Mouse (Mus musculus): Measurements from ENCODE around the gene Dus2. TPM values are rescaled to one million over a fixed set of nuclear protein-coding genes. Genes with fewer than 3 reads are reported as not detected.

The Dus2 gene
- polyA plus RNA-seq, 1 experiment from 2014 or later: 22.3 TPM

DNA sequence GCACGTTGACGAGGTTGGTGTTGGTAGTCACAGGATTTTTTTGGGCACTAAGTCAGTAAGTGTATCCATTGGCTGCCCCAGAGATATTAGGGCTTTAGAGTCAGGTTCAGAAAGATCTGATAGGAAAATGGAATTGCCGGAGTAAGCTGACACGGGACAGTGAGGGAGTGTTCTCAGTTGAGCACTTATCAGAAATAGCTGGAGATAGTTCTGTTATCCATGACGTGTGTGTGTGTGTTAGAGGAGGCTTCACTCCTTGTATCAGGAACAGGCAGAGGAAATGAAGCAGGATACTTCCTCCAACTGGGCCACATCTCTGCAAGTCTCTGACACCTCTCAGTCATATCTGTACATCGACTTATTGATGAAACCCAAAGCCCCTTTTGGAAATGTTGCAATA lies 25.1 kb downstream of the Dus2 start:
- 86% methylated on average over 6 of the region's 6 CpGs for WGBS
- Histone ChIP-seq H3K9me3 (no peaks in the 10 kb centered on the region), H3K4me1 (peaks cover 3% of the 10 kb centered on the region; the same call in 1 of the 2 replicates), H3K4me3 (no peak overlapping the region), H3K4me2 (no peak overlapping the region), H3K27ac (no peak overlapping the region), H3K36me3 (peaks cover 42% of the 10 kb centered on the region), H3K9ac (no peak overlapping the region), H3K27me3 (no peaks in the 10 kb centered on the region)
- ATAC-seq (ENCODE audit: insufficient number of reproducible peaks, low FRiP score, low TSS enrichment, low read depth): no peak

- Histone ChIP-seq H3K4me2 (no peak overlapping the region), H3K4me3 (no peak overlapping the region), H3K36me3 (peaks cover 43% of the 10 kb centered on the region), H3K4me1 (no peaks in the 10 kb centered on the region), H3K9me3 (no peaks in the 10 kb centered on the region), H3K9ac (no peak overlapping the region), H3K27ac (no peak overlapping the region), H3K27me3 (no peaks in the 10 kb centered on the region)
- WGBS: 90% methylated on average over 7 of the region's 7 CpGs
- ATAC-seq (ENCODE audit: insufficient number of reproducible peaks, low FRiP score, low TSS enrichment, low read depth): no peak
Observed at GRCm38 (mm10) chr8:106017130-106017529, 26.0 kb downstream of the Dus2 start.

DNA sequence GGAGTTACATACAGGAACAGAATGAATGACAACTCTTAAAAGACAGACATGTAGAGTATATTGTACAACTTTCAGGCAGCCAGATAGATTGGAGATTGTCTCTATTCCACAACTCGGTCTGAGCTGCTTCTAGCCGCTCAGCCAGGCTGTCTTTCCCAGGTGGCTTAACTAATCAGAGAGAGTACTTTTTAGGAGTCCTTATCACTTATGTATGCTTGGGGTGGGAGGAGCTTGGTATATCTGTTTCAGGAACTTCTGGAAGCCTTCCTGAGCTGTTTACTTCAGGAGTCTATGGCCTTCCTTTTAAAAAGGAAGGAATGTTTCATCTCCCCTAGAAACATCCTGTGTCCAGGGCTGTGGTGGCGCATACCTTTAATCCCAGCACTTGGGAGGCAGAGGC lies 26.9 kb downstream of the Dus2 start:
- H3K27ac ChIP-seq: no peak overlapping the region
- ATAC-seq (ENCODE audit: insufficient number of reproducible peaks, low FRiP score, low TSS enrichment, low read depth): no peak

GRCm38 (mm10) chr8:106022483-106022882 lies 31.3 kb downstream of the Dus2 start:
- H3K27ac ChIP-seq: no peak overlapping the region
- no peaks in the 10 kb centered on the region for H3K9me3 ChIP-seq
- H3K9ac ChIP-seq: no peak overlapping the region
- no peaks in the 10 kb centered on the region for H3K4me1 ChIP-seq
- H3K36me3 ChIP-seq: peaks cover 34% of the 10 kb centered on the region
- no peak for ATAC-seq (ENCODE audit: insufficient number of reproducible peaks, low FRiP score, low TSS enrichment, low read depth)
- no peak overlapping the region for H3K4me3 ChIP-seq
- no peaks in the 10 kb centered on the region for H3K27me3 ChIP-seq
- H3K4me2 ChIP-seq: no peak overlapping the region

More for the DNA sequence above, 26.9 kb downstream of the Dus2 start:
- Histone ChIP-seq H3K4me1 (no peaks in the 10 kb centered on the region), H3K27me3 (no peaks in the 10 kb centered on the region), H3K9ac (no peak overlapping the region), H3K4me3 (no peak overlapping the region), H3K9me3 (no peaks in the 10 kb centered on the region), H3K4me2 (no peak overlapping the region), H3K36me3 (peaks cover 43% of the 10 kb centered on the region)
- WGBS: 89% methylated on average over 3 of the region's 3 CpGs

DNA sequence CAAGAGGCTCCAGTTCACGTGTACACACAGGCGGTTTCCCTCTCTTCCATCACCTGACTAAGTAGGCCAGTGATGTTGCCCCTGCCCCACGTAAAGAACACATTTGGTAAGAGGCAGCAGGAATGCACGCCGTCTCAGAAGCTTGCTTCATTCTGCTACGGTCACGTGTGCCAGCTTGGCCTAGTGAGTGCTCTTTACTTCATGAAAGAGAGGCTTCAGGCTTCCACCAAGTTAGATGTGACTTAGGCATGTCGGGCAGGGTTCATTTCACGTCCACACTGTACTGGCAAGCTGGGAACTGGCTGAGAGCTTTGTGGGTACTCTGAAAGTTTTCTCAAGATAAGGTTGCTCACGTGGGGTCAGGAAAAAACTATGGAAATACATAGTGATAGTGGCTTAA lies 47.6 kb downstream of the Dus2 start:
- ATAC-seq (ENCODE audit: insufficient number of reproducible peaks, low FRiP score, low TSS enrichment, low read depth): no peak
- no peaks in the 10 kb centered on the region for H3K4me1 ChIP-seq
- H3K9me3 ChIP-seq: no peaks in the 10 kb centered on the region
- H3K27me3 ChIP-seq: no peaks in the 10 kb centered on the region
- no peak overlapping the region for H3K27ac ChIP-seq
- WGBS: 89% methylated on average over 10 of the region's 10 CpGs
- H3K9ac ChIP-seq: no peak overlapping the region
- peaks cover 25% of the 10 kb centered on the region for H3K36me3 ChIP-seq
- H3K4me3 ChIP-seq: no peak overlapping the region
- no peak overlapping the region for H3K4me2 ChIP-seq

GRCm38 (mm10) chr8:106039605-106040004 lies 48.5 kb downstream of the Dus2 start:
- no peaks in the 10 kb centered on the region for H3K4me1 ChIP-seq
- H3K27me3 ChIP-seq: no peaks in the 10 kb centered on the region
- H3K36me3 ChIP-seq: peaks cover 31% of the 10 kb centered on the region
- no peak for ATAC-seq (ENCODE audit: insufficient number of reproducible peaks, low FRiP score, low TSS enrichment, low read depth)
- H3K4me2 ChIP-seq: no peak overlapping the region
- no peak overlapping the region for H3K4me3 ChIP-seq
- H3K9me3 ChIP-seq: no peaks in the 10 kb centered on the region
- WGBS: 77% methylated on average over 4 of the region's 4 CpGs
- no peak overlapping the region for H3K9ac ChIP-seq
- H3K27ac ChIP-seq: no peak overlapping the region

- Histone ChIP-seq H3K27ac (no peak overlapping the region), H3K4me2 (no peak overlapping the region), H3K9me3 (no peaks in the 10 kb centered on the region), H3K36me3 (peaks cover 36% of the 10 kb centered on the region), H3K4me1 (no peaks in the 10 kb centered on the region), H3K9ac (no peak overlapping the region), H3K4me3 (no peak overlapping the region), H3K27me3 (no peaks in the 10 kb centered on the region)
- WGBS: 71% methylated on average over 4 of the region's 4 CpGs
- ATAC-seq (ENCODE audit: insufficient number of reproducible peaks, low FRiP score, low TSS enrichment, low read depth): no peak
Observed at GRCm38 (mm10) chr8:106040218-106040617, 49.1 kb downstream of the Dus2 start.

DNA sequence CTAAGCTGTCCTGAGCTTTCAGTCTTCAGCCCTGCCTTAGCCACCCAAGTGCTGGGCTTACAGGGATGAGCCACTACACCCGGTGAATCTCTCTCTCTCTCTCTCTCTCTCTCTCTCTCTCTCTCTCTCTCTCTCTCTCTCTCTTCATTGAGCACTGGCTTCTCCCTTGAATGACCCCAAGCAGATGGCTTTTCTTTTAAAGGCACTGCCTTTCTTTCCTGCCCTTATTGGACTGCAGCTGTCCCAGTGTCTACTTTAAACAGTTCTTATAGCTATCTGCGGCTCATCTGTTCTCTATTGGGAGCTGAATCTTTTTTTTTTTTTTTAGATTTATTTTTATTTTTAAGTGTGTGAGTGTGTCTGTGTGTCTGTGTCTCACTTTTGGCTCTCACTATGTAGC lies 51.9 kb downstream of the Dus2 start:
- no peak overlapping the region for H3K27ac ChIP-seq
- H3K9ac ChIP-seq: no peak overlapping the region
- H3K4me2 ChIP-seq: no peak overlapping the region
- no peaks in the 10 kb centered on the region for H3K4me1 ChIP-seq
- H3K9me3 ChIP-seq: no peaks in the 10 kb centered on the region
- no peaks in the 10 kb centered on the region for H3K27me3 ChIP-seq
- H3K36me3 ChIP-seq: peaks cover 29% of the 10 kb centered on the region
- WGBS: 89% methylated on average over 2 of the region's 2 CpGs
- H3K4me3 ChIP-seq: no peak overlapping the region
- no peak for ATAC-seq (ENCODE audit: insufficient number of reproducible peaks, low FRiP score, low TSS enrichment, low read depth)

DNA sequence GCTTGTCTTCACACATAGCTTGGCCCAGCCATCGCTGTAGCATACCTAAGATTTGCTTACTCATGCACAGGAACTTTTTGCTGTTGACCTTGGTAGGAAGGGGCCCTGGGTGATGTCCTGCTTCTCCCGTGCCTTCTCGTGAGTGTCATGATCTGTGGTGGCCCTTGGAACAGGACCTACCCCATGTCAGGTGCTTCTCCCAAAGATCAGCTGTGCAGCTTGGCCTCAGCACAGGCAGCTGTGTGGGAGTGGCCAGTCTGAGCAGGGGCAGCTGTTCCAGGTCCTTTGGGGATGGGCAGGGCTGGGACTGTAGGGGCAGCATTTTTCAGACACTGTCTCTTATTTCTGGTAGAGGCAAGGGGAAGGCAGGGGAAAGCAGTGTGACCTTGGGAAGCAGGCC lies 53.0 kb downstream of the Dus2 start:
- Histone ChIP-seq H3K4me1 (no peaks in the 10 kb centered on the region), H3K4me2 (no peak overlapping the region), H3K4me3 (no peak overlapping the region), H3K9ac (no peak overlapping the region), H3K27me3 (no peaks in the 10 kb centered on the region), H3K36me3 (peaks cover 29% of the 10 kb centered on the region), H3K27ac (no peak overlapping the region), H3K9me3 (no peaks in the 10 kb centered on the region)
- WGBS: 76% methylated on average over 3 of the region's 3 CpGs
- ATAC-seq (ENCODE audit: insufficient number of reproducible peaks, low FRiP score, low TSS enrichment, low read depth): peak; percentile 83; the same call in 1 of the 2 replicates

DNA sequence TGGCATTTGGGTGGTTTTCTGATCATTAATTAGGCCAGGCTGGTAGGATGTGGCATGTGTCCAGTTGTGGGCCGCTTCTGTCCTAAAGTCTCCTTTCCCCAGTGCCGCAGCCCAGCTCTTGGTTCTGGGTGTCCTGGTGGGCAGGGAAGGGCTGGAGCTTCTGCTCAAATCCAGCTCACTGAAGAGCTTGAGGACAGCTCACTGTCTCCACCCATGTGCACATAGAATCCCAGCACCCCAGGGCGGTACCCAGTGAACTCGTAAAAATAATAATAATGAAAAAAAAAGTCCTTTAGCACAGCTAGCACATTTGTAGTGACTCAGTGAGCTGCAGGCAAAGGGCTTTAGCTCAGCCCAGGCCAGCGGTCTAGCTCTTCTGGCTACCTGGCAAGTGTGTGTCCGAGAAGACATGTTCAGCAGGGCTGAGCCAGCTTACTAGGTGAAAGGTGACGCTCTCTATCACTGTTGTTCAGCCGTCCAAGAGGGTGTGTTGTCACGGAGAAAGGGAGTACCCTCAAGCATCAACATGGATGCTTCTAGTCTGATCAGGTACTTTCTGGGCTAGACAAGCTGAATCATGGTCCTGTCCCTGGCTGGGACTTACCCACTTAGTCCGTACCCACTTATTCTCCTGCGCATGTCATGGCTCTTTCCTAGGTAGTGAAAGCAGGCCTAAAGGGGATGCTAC lies 55.9 kb downstream of the Dus2 start:
- no peak overlapping the region for H3K9ac ChIP-seq
- H3K9me3 ChIP-seq: no peaks in the 10 kb centered on the region
- H3K36me3 ChIP-seq: peaks cover 40% of the 10 kb centered on the region
- WGBS: 77% methylated on average over 11 of the region's 11 CpGs
- no peak overlapping the region for H3K27ac ChIP-seq
- ATAC-seq (ENCODE audit: insufficient number of reproducible peaks, low FRiP score, low TSS enrichment, low read depth): no peak
- no peaks in the 10 kb centered on the region for H3K27me3 ChIP-seq
- no peak overlapping the region for H3K4me3 ChIP-seq
- no peak overlapping the region for H3K4me2 ChIP-seq
- no peaks in the 10 kb centered on the region for H3K4me1 ChIP-seq

DNA sequence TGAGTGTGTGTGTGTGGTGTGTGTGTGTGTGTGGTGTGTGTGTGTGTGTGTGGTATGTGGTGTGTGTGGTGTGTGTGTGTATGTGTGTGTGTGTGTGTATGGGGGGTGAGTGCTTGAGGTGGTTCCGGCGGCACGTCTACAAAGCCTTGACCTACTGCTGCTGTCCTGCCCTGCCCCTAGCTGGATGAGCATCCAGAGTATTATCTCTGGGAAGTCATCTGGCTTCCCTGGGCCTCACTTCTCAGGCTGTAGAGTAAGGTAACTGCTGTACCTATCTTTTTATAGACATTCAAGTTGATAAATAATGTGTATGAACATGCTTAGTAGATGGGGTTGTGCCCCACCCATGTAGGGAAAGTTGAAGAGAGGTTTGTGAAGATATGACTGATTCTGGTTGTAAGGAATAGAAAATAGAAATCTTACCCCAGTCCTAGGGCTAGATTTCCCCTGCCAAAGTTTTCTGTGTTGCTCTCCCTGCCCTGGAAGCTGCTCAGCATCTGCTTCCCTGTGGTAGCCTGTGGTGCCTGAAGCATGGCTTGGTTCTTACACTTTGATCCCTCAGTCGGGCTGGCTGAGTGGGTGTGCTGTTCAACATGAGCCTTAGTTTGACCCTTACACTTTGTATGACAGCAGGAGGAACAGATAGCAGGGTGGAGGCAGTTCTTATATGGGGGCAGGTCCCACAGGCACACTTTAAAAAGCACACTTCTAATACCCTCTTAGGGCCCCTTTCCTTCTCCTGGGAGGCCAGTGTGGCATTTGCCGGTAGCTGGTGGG lies 56.9 kb downstream of the Dus2 start:
- H3K4me2 ChIP-seq: no peak overlapping the region
- no peaks in the 10 kb centered on the region for H3K9me3 ChIP-seq
- peaks cover 49% of the 10 kb centered on the region for H3K36me3 ChIP-seq
- WGBS: 83% methylated on average over 5 of the region's 5 CpGs
- no peak overlapping the region for H3K9ac ChIP-seq
- no peak overlapping the region for H3K27ac ChIP-seq
- H3K27me3 ChIP-seq: no peaks in the 10 kb centered on the region
- H3K4me1 ChIP-seq: no peaks in the 10 kb centered on the region
- H3K4me3 ChIP-seq: no peak overlapping the region
- ATAC-seq (ENCODE audit: insufficient number of reproducible peaks, low FRiP score, low TSS enrichment, low read depth): no peak

- Histone ChIP-seq H3K36me3 (peaks cover 54% of the 10 kb centered on the region), H3K4me2 (no peak overlapping the region), H3K9me3 (no peaks in the 10 kb centered on the region), H3K4me3 (no peak overlapping the region), H3K9ac (no peak overlapping the region), H3K4me1 (no peaks in the 10 kb centered on the region), H3K27me3 (no peaks in the 10 kb centered on the region), H3K27ac (no peak overlapping the region)
- no peak for ATAC-seq (ENCODE audit: insufficient number of reproducible peaks, low FRiP score, low TSS enrichment, low read depth)
- WGBS: 89% methylated on average over 6 of the region's 6 CpGs
Observed at GRCm38 (mm10) chr8:106049840-106050239, 58.7 kb downstream of the Dus2 start.
